Mouse (Mus musculus): ENCODE data around the gene Zmynd8. TPM values are rescaled to one million over a fixed set of nuclear protein-coding genes. Genes with fewer than 3 reads are reported as not detected.
A peak's percentile ranks its signal among the peaks of the same experiment; 100 is the strongest.

The Zmynd8 gene
- polyA plus RNA-seq, 1 experiment from 2014 or later, result 21.9 TPM

GRCm38 (mm10) chr2:165856611-165857200, 42.1 kb downstream of the Zmynd8 start:
- Histone ChIP-seq H3K4me3 (ENCODE audit: low read depth, low read length) (no peak overlapping the region), H3K36me3 (replicated peaks; ENCODE audit: insufficient read depth, low read length) (peaks cover 5% of the 10 kb centered on the region), H3K27ac (ENCODE audit: low read depth) (peak overlapping the region; percentile 96), H3K27me3 (ENCODE audit: insufficient read depth, low read length) (no peaks in the 10 kb centered on the region), H3K9ac (replicated peaks) (no peak overlapping the region), H3K4me2 (ENCODE audit: low read depth, low read length) (peak overlapping the region; percentile 58; the same call in 1 of the 2 replicates), H3K9me3 (ENCODE audit: low read length) (no peaks in the 10 kb centered on the region), H3K4me1 (ENCODE audit: insufficient read depth) (peaks cover 68% of the 10 kb centered on the region)
- WGBS (ENCODE audit: insufficient replicate concordance), result 61% methylated on average over 7 of the region's 7 CpGs
- DNase-seq (peak; percentile 24), ATAC-seq (peak; percentile 18; the same call in 1 of the 2 replicates)
- TF ChIP-seq EP300 (IDR thresholded peaks at IDR 0.05; ENCODE audit: low read depth), result no peak

- H3K27me3 ChIP-seq (ENCODE audit: insufficient read depth, low read length), result no peaks in the 10 kb centered on the region
- no peaks in the 10 kb centered on the region for H3K9me3 ChIP-seq (ENCODE audit: low read length)
- DNase-seq (no peak), ATAC-seq (peak; percentile 20; the same call in 1 of the 2 replicates)
- 63% methylated on average over 6 of the region's 6 CpGs for WGBS (ENCODE audit: insufficient replicate concordance)
- H3K36me3 ChIP-seq (replicated peaks; ENCODE audit: insufficient read depth, low read length), result peaks cover 12% of the 10 kb centered on the region
- TF ChIP-seq EP300 (IDR thresholded peaks at IDR 0.05; ENCODE audit: low read depth), result no peak
- TF ChIP-seq CTCF (IDR thresholded peaks at IDR 0.05; ENCODE audit: low read depth), result no peak
- no peak overlapping the region for H3K4me2 ChIP-seq (ENCODE audit: low read depth, low read length)
- peaks cover 68% of the 10 kb centered on the region for H3K4me1 ChIP-seq (ENCODE audit: insufficient read depth)
- H3K9ac ChIP-seq (replicated peaks), result no peak overlapping the region
- H3K4me3 ChIP-seq (ENCODE audit: low read depth, low read length), result no peak overlapping the region
- H3K27ac ChIP-seq (ENCODE audit: low read depth), result peak overlapping the region; percentile 96
These were observed 43.0 kb downstream of the Zmynd8 start for GRCm38 (mm10) chr2:165855641-165856301.

GRCm38 (mm10) chr2:165854207-165854968, 44.4 kb downstream of the Zmynd8 start:
- WGBS (ENCODE audit: insufficient replicate concordance), result 61% methylated on average over 16 of the region's 16 CpGs
- no peak overlapping the region for H3K4me2 ChIP-seq (ENCODE audit: low read depth, low read length)
- TF ChIP-seq EP300 (IDR thresholded peaks at IDR 0.05; ENCODE audit: low read depth) (no peak), CTCF (IDR thresholded peaks at IDR 0.05; ENCODE audit: low read depth) (no peak)
- no peaks in the 10 kb centered on the region for H3K27me3 ChIP-seq (ENCODE audit: insufficient read depth, low read length)
- peaks cover 64% of the 10 kb centered on the region for H3K4me1 ChIP-seq (ENCODE audit: insufficient read depth)
- H3K9ac ChIP-seq (replicated peaks), result no peak overlapping the region
- DNase-seq (peak; percentile 36), ATAC-seq (no peak)
- no peak overlapping the region for H3K4me3 ChIP-seq (ENCODE audit: low read depth, low read length)
- H3K36me3 ChIP-seq (replicated peaks; ENCODE audit: insufficient read depth, low read length), result peaks cover 19% of the 10 kb centered on the region
- no peaks in the 10 kb centered on the region for H3K9me3 ChIP-seq (ENCODE audit: low read length)
- peak overlapping the region; percentile 96 for H3K27ac ChIP-seq (ENCODE audit: low read depth)

GRCm38 (mm10) chr2:165852896-165853633, 45.8 kb downstream of the Zmynd8 start:
- Histone ChIP-seq H3K9me3 (ENCODE audit: low read length) (no peaks in the 10 kb centered on the region), H3K36me3 (replicated peaks; ENCODE audit: insufficient read depth, low read length) (peaks cover 22% of the 10 kb centered on the region), H3K9ac (replicated peaks) (no peak overlapping the region), H3K27ac (ENCODE audit: low read depth) (peak overlapping the region; percentile 60), H3K4me3 (ENCODE audit: low read depth, low read length) (no peak overlapping the region), H3K4me2 (ENCODE audit: low read depth, low read length) (no peak overlapping the region), H3K27me3 (ENCODE audit: insufficient read depth, low read length) (no peaks in the 10 kb centered on the region), H3K4me1 (ENCODE audit: insufficient read depth) (peaks cover 53% of the 10 kb centered on the region)
- WGBS (ENCODE audit: insufficient replicate concordance), result 65% methylated on average over 9 of the region's 9 CpGs
- DNase-seq (no peak), ATAC-seq (no peak)
- TF ChIP-seq CTCF (IDR thresholded peaks at IDR 0.05; ENCODE audit: low read depth), result no peak
- no peak for TF ChIP-seq EP300 (IDR thresholded peaks at IDR 0.05; ENCODE audit: low read depth)

GRCm38 (mm10) chr2:165852453-165852852, 46.4 kb downstream of the Zmynd8 start:
- H3K27me3 ChIP-seq (ENCODE audit: insufficient read depth, low read length), result no peaks in the 10 kb centered on the region
- no peak overlapping the region for H3K4me3 ChIP-seq (ENCODE audit: low read depth, low read length)
- no peaks in the 10 kb centered on the region for H3K9me3 ChIP-seq (ENCODE audit: low read length)
- H3K9ac ChIP-seq (replicated peaks), result no peak overlapping the region
- ATAC-seq (no peak), DNase-seq (peak; percentile 49)
- peak overlapping the region; percentile 60 for H3K27ac ChIP-seq (ENCODE audit: low read depth)
- TF ChIP-seq CTCF (IDR thresholded peaks at IDR 0.05; ENCODE audit: low read depth) (peak; percentile 53), EP300 (IDR thresholded peaks at IDR 0.05; ENCODE audit: low read depth) (no peak)
- 64% methylated on average over 11 of the region's 11 CpGs for WGBS (ENCODE audit: insufficient replicate concordance)
- no peak overlapping the region for H3K4me2 ChIP-seq (ENCODE audit: low read depth, low read length)
- peaks cover 47% of the 10 kb centered on the region for H3K4me1 ChIP-seq (ENCODE audit: insufficient read depth)
- peaks cover 22% of the 10 kb centered on the region for H3K36me3 ChIP-seq (replicated peaks; ENCODE audit: insufficient read depth, low read length)

All from liver, postnatal 0 days (tissue).